Mouse (Mus musculus) liver, postnatal 0 days (tissue): ENCODE measurements around the gene Uhrf1bp1. TPM values are rescaled to one million over a fixed set of nuclear protein-coding genes. Genes with fewer than 3 reads are reported as not detected.

Experiments used
- ATAC-seq: fragments of 200-750 bp; cut with Nextera tagmentation; 2 replicates; pipeline ENCODE4 v1.8.0; 2017; ENCODE audit warnings: mild to moderate bottlenecking, moderate library complexity
- DNase-seq: peaks from one replicate; pipeline ENCODE4 v3.0.0-alpha.2; 2016
- H3K27ac ChIP-seq: fragments of 300-500 bp; sonication (generic); 2 replicates; pipeline ENCODE4 v1.5.1; 2014; ENCODE audit warnings: antibody characterized with exemption, moderate library complexity, mild to moderate bottlenecking, low read depth
- H3K27me3 ChIP-seq: fragments of 300-500 bp; sonication (generic); 2 replicates; pipeline ENCODE4 v1.6.1; 2014; ENCODE audit warnings: low read length, control low read depth, mixed read lengths; ENCODE audit not compliant: insufficient read depth
- H3K36me3 ChIP-seq: fragments of 300-500 bp; sonication (generic); replicated peaks from 2 replicates; pipeline ENCODE4 v1.6.1; 2014; ENCODE audit warnings: mild to moderate bottlenecking, control low read depth, low read length, moderate library complexity, mixed read lengths; ENCODE audit not compliant: insufficient read depth
- H3K4me1 ChIP-seq: fragments of 300-500 bp; sonication (generic); 2 replicates; pipeline ENCODE4 v1.6.1; 2014; ENCODE audit warnings: antibody characterized with exemption, mild to moderate bottlenecking, control low read depth; ENCODE audit not compliant: insufficient read depth
- H3K4me2 ChIP-seq: fragments of 300-500 bp; sonication (generic); 2 replicates; pipeline ENCODE4 v1.6.1; 2014; ENCODE audit warnings: low read depth, mild to moderate bottlenecking, low read length, moderate library complexity, mixed read lengths
- H3K4me3 ChIP-seq: fragments of 300-500 bp; sonication (generic); 2 replicates; pipeline ENCODE4 v1.5.1; 2014; ENCODE audit warnings: low read depth, low read length
- H3K9ac ChIP-seq: fragments of 300-500 bp; sonication (generic); replicated peaks from 2 replicates; pipeline ENCODE4 v1.6.1; 2014; ENCODE audit warnings: mild to moderate bottlenecking, moderate library complexity
- H3K9me3 ChIP-seq: fragments of 300-500 bp; sonication (generic); 2 replicates; pipeline ENCODE4 v1.6.1; 2016; ENCODE audit warnings: mild to moderate bottlenecking, control low read depth, low read length, mixed read lengths
- CTCF ChIP-seq: sonication (generic); IDR thresholded peaks from 2 replicates; pipeline ENCODE4 v1.5.1; 2016; ENCODE audit warnings: antibody characterized with exemption, low read depth
- EP300 ChIP-seq: IDR thresholded peaks from 2 replicates; pipeline ENCODE4 v1.6.1; 2016; ENCODE audit warnings: antibody characterized with exemption, low read depth, mild to moderate bottlenecking
- WGBS: fragments of 180-500 bp; shearing (Covaris S2); extraction: QIAGEN DNeasy Blood & Tissue Kit; methylation state at CpG from one replicate; pipeline ENCODE4 v1.1.7; 2014; ENCODE audit not compliant: insufficient replicate concordance; 5-methylcytosine and 5-hydroxymethylcytosine counted together
- polyA plus RNA-seq: library from polyadenylated mRNA; unstranded; fragments of >200 nt; fragmentation: Nextera tagmentation; extraction: Ambion mirVana; gene quantifications from 2 replicates; pipeline ENCODE4 v1.2.1, GENCODE M21; 2015

The Uhrf1bp1 gene
- 1.6 and 2.2 TPM in 2 replicates for polyA plus RNA-seq

DNA sequence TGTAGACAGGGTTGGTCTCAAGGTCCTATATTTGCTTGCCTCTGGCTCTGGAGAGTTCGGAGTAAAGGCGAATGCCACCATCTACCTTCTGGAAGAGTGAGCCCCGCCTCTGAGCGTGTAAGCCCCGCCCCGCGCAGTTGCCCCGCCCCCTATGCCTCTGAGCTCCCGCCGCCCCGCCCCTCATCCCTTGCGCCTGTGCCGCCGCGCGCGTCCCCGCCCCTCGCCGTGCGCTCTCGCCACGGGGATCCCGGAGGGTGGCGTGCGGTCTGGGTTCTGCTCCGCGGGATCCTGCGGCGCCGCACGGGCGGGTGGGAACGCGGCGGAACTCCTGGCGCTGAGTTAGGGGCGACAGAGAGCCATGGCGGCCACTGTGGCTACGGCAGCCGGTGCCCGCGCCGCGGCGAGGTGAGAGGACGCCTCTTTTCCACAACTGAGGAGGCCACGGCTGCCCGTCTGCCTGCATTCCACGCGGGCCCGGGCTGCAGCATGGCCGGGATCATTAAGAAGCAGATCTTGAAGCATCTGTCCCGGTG is at the start of gene Uhrf1bp1:
TSS of gene Uhrf1bp1 (plus strand) at position 177 of the 533 bp plus-strand sequence.
- Histone ChIP-seq H3K9ac (peak within 1 kb of the TSS; percentile 92), H3K4me3 (peak within 1 kb of the TSS; percentile 98), H3K36me3 (peaks cover 11% of the 10 kb centered on the region), H3K4me1 (peaks cover 24% of the 10 kb centered on the region), H3K4me2 (peak within 1 kb of the TSS; percentile 97), H3K9me3 (no peaks in the 10 kb centered on the region), H3K27ac (peak within 1 kb of the TSS; percentile 90), H3K27me3 (no peaks in the 10 kb centered on the region)
- WGBS: 1% methylated on average over 41 of the region's 54 CpGs
- ATAC-seq: peak; percentile 83
- peak; percentile 96 for DNase-seq
- no peak for TF ChIP-seq EP300
- no peak for TF ChIP-seq CTCF

GRCm38 (mm10) chr17:27807542-27808078 is 48.6 kb upstream of the Uhrf1bp1 start:
- no peak overlapping the region for H3K4me2 ChIP-seq
- no peaks in the 10 kb centered on the region for H3K9me3 ChIP-seq
- ATAC-seq (no peak), DNase-seq (no peak)
- H3K27me3 ChIP-seq: no peaks in the 10 kb centered on the region
- no peak overlapping the region for H3K9ac ChIP-seq
- WGBS: 77% methylated on average over 2 of the region's 2 CpGs
- H3K4me3 ChIP-seq: no peak overlapping the region
- H3K27ac ChIP-seq: no peak overlapping the region
- H3K4me1 ChIP-seq: peaks cover 39% of the 10 kb centered on the region
- H3K36me3 ChIP-seq: no peaks in the 10 kb centered on the region; the same call in 1 of the 2 replicates
- no peak for TF ChIP-seq CTCF
- TF ChIP-seq EP300: no peak

- Histone ChIP-seq H3K27ac (peak overlapping the region; percentile 41), H3K9me3 (no peaks in the 10 kb centered on the region), H3K4me1 (peaks cover 32% of the 10 kb centered on the region), H3K4me2 (0 out of 2 replicates have a peak overlapping the region, but pooled peaks have one; percentile 30), H3K9ac (no peak overlapping the region), H3K27me3 (no peaks in the 10 kb centered on the region), H3K36me3 (no peaks in the 10 kb centered on the region; the same call in 1 of the 2 replicates), H3K4me3 (no peak overlapping the region)
- 58% methylated on average over 16 of the region's 16 CpGs for WGBS
- no peak for ATAC-seq
- no peak for DNase-seq
- TF ChIP-seq EP300 (no peak), CTCF (no peak)
Measured at GRCm38 (mm10) chr17:27810569-27811331, 45.5 kb upstream of the Uhrf1bp1 start.

GRCm38 (mm10) chr17:27811980-27812379 is 44.3 kb upstream of the Uhrf1bp1 start:
- TF ChIP-seq EP300 (no peak), CTCF (no peak)
- no peak for DNase-seq
- WGBS: 73% methylated on average over 3 of the region's 3 CpGs
- Histone ChIP-seq H3K9ac (peak overlapping the region; percentile 16), H3K27me3 (no peaks in the 10 kb centered on the region), H3K9me3 (no peaks in the 10 kb centered on the region), H3K4me1 (peaks cover 30% of the 10 kb centered on the region), H3K4me2 (no peak overlapping the region), H3K36me3 (no peaks in the 10 kb centered on the region; the same call in 1 of the 2 replicates), H3K4me3 (no peak overlapping the region), H3K27ac (peak overlapping the region; percentile 22; the same call in 1 of the 2 replicates)
- ATAC-seq: no peak

DNA sequence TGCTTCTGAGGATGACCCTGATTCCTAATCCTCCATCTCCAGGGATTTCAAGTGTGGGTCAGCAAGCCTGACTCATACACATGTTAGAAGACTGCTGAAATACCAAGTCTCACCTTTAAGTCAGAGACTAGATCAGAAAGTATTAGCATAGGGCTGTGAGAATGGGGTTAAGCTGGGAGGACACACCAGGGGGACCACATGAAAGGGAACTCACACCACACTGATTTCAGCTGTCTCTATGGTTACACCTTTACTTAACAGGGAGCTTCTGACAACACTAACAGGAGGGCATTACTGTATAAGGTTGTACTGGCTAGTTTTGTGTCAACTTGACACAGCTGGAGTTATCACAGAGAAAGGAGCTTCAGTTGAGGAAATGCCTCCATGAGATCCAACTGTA is 41.6 kb upstream of the Uhrf1bp1 start:
- Histone ChIP-seq H3K9ac (no peak overlapping the region), H3K4me2 (no peak overlapping the region), H3K27me3 (no peaks in the 10 kb centered on the region), H3K4me1 (peaks cover 38% of the 10 kb centered on the region), H3K27ac (no peak overlapping the region), H3K36me3 (no peaks in the 10 kb centered on the region), H3K4me3 (no peak overlapping the region), H3K9me3 (no peaks in the 10 kb centered on the region)
- ATAC-seq: no peak
- no peak for DNase-seq
- TF ChIP-seq CTCF: no peak
- no peak for TF ChIP-seq EP300

- Histone ChIP-seq H3K27ac (peak overlapping the region; percentile 99), H3K36me3 (no peaks in the 10 kb centered on the region), H3K27me3 (no peaks in the 10 kb centered on the region), H3K4me2 (peak overlapping the region; percentile 92), H3K4me3 (peak overlapping the region; percentile 99), H3K9me3 (no peaks in the 10 kb centered on the region), H3K9ac (peak overlapping the region; percentile 100), H3K4me1 (peaks cover 39% of the 10 kb centered on the region)
- WGBS: 23% methylated on average over 7 of the region's 7 CpGs
- TF ChIP-seq EP300 (no peak), CTCF (no peak)
- DNase-seq (peak; percentile 49), ATAC-seq (no peak)
Measured at GRCm38 (mm10) chr17:27819011-27819410, 37.2 kb upstream of the Uhrf1bp1 start.
